Mouse (Mus musculus): ENCODE data around the gene Abca7. TPM values are rescaled to one million over a fixed set of nuclear protein-coding genes. Genes with fewer than 3 reads are reported as not detected.
A peak's percentile ranks its signal among the peaks of the same experiment; 100 is the strongest.

Abca7 gene
- polyA plus RNA-seq, 1 experiment from 2014 or later = 2.6 TPM

DNA sequence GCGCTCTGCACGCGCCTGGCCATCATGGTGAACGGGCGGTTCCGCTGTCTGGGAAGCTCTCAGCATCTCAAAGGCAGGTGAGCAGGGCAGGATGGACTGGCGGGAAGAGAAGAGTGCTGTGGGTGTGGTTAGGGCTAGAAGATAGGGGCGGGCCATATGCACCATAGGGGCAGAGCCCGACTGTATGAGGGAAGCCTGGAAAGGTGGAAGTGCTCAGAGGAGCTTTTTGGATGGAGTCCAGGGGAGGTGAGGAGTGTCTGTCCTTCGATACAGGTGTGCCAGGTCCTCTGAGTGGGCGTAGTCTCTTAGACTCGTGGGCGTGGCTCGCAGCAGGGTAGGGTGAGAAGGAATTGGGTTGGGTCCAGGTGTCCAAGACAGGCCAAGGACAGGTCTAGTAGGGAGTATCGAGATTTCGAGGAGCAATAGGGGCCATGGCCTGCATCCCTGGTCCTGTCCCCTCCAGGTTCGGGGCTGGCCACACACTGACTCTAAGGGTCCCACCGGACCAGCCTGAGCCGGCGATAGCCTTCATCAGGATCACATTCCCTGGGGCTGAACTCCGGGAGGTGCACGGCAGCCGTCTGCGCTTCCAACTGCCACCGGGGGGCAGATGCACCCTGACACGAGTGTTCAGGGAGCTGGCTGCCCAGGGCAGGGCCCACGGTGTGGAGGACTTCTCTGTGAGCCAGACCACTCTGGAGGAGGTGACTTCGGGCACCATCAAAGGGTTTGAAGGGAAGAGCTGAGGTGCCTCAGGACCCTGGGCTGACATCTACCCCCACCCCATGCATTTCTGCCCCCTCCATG lies 18.4 kb downstream of the Abca7 start:
- TF ChIP-seq EP300 (optimal IDR thresholded peaks at IDR 0.05) = no peak
- peak; percentile 52 for TF ChIP-seq CTCF (IDR thresholded peaks at IDR 0.05; ENCODE audit: low read depth)
- Histone ChIP-seq H3K9ac (ENCODE audit: low read length) (no peak overlapping the region), H3K36me3 (ENCODE audit: control insufficient read depth, insufficient read depth, low read length) (peaks cover 13% of the 10 kb centered on the region; the same call in 1 of the 2 replicates), H3K4me1 (replicated peaks; ENCODE audit: control insufficient read depth, insufficient read depth) (0 out of 2 replicates have a peak, but pooled peaks cover 3% of the 10 kb centered on the region), H3K27me3 (ENCODE audit: control insufficient read depth, insufficient read depth, low read length) (no peaks in the 10 kb centered on the region), H3K4me2 (replicated peaks; ENCODE audit: low read depth) (no peak overlapping the region), H3K4me3 (ENCODE audit: low read depth, low read length) (no peak overlapping the region), H3K9me3 (ENCODE audit: control insufficient read depth, low read length) (0 out of 2 replicates have a peak, but pooled peaks cover 3% of the 10 kb centered on the region), H3K27ac (replicated peaks) (no peak overlapping the region)
- ATAC-seq (ENCODE audit: low FRiP score, low TSS enrichment) (peak; percentile 24), DNase-seq (ENCODE audit: low spot score) (peak; percentile 53)
- 31% methylated on average over 28 of the region's 28 CpGs for WGBS

DNA sequence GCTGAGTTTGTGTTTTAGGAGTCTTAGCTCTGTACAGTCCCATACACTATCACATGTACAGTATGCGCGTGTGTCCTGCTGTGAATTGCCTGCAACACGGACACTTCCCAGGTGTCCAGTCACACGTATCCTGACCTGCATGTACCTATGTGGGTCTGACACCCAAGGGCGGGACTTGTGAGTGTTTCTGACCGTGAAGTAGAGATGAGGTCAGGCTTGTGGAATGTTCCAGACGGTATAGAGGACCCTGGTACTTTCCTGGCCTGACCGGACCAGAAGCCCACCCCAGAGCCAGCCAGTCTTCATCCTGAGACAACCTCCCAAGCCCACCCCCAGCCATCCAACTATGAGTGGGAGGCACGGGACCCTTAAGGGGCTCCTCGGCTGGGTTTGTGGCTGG lies 19.3 kb downstream of the Abca7 start:
- H3K27me3 ChIP-seq (ENCODE audit: control insufficient read depth, insufficient read depth, low read length) = no peaks in the 10 kb centered on the region
- 77% methylated on average over 10 of the region's 10 CpGs for WGBS
- no peak for DNase-seq (ENCODE audit: low spot score)

DNA sequence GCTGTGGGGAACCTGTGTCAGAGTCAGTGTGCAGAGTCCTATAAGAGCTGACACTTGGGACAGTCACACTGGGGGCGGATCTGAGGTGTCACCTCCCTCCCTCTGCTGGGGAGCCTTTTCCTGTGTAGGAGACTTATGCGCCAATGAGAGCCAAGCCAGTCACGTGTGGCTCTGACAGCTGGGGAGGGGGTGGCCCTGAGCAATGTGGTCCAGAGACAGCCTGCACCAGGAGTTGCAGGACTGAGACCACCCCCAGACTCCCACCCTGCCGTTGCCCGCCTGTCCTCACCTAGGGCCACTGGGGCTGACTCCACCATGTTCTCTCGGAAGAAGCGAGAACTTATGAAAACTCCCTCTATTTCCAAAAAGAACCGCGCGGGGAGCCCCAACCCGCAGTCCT lies 20.2 kb downstream of the Abca7 start, which contains the start of gene Arhgap45:
TSS of gene Arhgap45 (plus strand) at position 143 of the 400 bp plus-strand sequence.
- TF ChIP-seq CTCF (IDR thresholded peaks at IDR 0.05; ENCODE audit: low read depth) = no peak
- TF ChIP-seq EP300 (optimal IDR thresholded peaks at IDR 0.05) = no peak
- Histone ChIP-seq H3K4me2 (replicated peaks; ENCODE audit: low read depth) (no peak within 1 kb of the TSS), H3K4me1 (replicated peaks; ENCODE audit: control insufficient read depth, insufficient read depth) (0 out of 2 replicates have a peak, but pooled peaks cover 3% of the 10 kb centered on the region), H3K9ac (ENCODE audit: low read length) (no peak within 1 kb of the TSS), H3K27me3 (ENCODE audit: control insufficient read depth, insufficient read depth, low read length) (no peaks in the 10 kb centered on the region), H3K9me3 (ENCODE audit: control insufficient read depth, low read length) (no peaks in the 10 kb centered on the region), H3K4me3 (ENCODE audit: low read depth, low read length) (0 out of 2 replicates have a peak within 1 kb of the TSS, but pooled peaks have one; percentile 2), H3K36me3 (ENCODE audit: control insufficient read depth, insufficient read depth, low read length) (0 out of 2 replicates have a peak, but pooled peaks cover 1% of the 10 kb centered on the region), H3K27ac (replicated peaks) (peak within 1 kb of the TSS; percentile 45; the same call in 1 of the 2 replicates)
- 70% methylated on average over 11 of the region's 11 CpGs for WGBS
- DNase-seq (ENCODE audit: low spot score) (no peak), ATAC-seq (ENCODE audit: low FRiP score, low TSS enrichment) (no peak)

More for the DNA sequence above, 19.3 kb downstream of the Abca7 start:
- Histone ChIP-seq H3K27ac (replicated peaks) (no peak overlapping the region), H3K4me1 (replicated peaks; ENCODE audit: control insufficient read depth, insufficient read depth) (0 out of 2 replicates have a peak, but pooled peaks cover 3% of the 10 kb centered on the region), H3K36me3 (ENCODE audit: control insufficient read depth, insufficient read depth, low read length) (peaks cover 8% of the 10 kb centered on the region; the same call in 1 of the 2 replicates), H3K4me3 (ENCODE audit: low read depth, low read length) (no peak overlapping the region), H3K9ac (ENCODE audit: low read length) (no peak overlapping the region), H3K9me3 (ENCODE audit: control insufficient read depth, low read length) (0 out of 2 replicates have a peak, but pooled peaks cover 3% of the 10 kb centered on the region), H3K4me2 (replicated peaks; ENCODE audit: low read depth) (no peak overlapping the region)
- TF ChIP-seq EP300 (optimal IDR thresholded peaks at IDR 0.05) (no peak), CTCF (IDR thresholded peaks at IDR 0.05; ENCODE audit: low read depth) (no peak)
- ATAC-seq (ENCODE audit: low FRiP score, low TSS enrichment) = no peak

GRCm38 (mm10) chr10:80016931-80017330 lies 20.6 kb downstream of the Abca7 start:
- TF ChIP-seq EP300 (optimal IDR thresholded peaks at IDR 0.05) = no peak
- TF ChIP-seq CTCF (IDR thresholded peaks at IDR 0.05; ENCODE audit: low read depth) = no peak
- WGBS = 91% methylated on average over 10 of the region's 10 CpGs
- Histone ChIP-seq H3K4me1 (replicated peaks; ENCODE audit: control insufficient read depth, insufficient read depth) (0 out of 2 replicates have a peak, but pooled peaks cover 3% of the 10 kb centered on the region), H3K27me3 (ENCODE audit: control insufficient read depth, insufficient read depth, low read length) (no peaks in the 10 kb centered on the region), H3K9ac (ENCODE audit: low read length) (no peak overlapping the region), H3K36me3 (ENCODE audit: control insufficient read depth, insufficient read depth, low read length) (no peaks in the 10 kb centered on the region), H3K4me3 (ENCODE audit: low read depth, low read length) (0 out of 2 replicates have a peak overlapping the region, but pooled peaks have one; percentile 2), H3K9me3 (ENCODE audit: control insufficient read depth, low read length) (no peaks in the 10 kb centered on the region), H3K27ac (replicated peaks) (peak overlapping the region; percentile 45; the same call in 1 of the 2 replicates), H3K4me2 (replicated peaks; ENCODE audit: low read depth) (no peak overlapping the region)
- ATAC-seq (ENCODE audit: low FRiP score, low TSS enrichment) (no peak), DNase-seq (ENCODE audit: low spot score) (no peak)

DNA sequence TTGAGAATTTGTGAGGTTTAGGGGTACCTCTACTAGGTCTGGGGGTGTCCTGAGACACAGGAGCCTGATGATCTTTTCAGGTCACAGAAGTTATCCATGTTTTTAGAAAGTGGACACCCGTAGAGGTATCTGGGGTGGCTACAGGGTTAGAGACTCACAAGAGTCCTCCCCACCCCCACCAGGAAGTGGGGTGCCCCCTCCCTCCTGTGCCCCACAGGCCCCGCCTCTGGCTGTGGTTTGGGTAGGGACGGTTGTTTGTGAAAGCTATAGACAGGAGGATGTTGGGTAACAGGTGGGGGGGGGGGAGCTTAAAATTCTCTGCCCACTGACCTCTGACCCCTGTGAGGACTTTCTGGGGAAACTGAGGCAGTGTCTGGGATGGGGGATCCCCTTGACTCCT lies 21.1 kb downstream of the Abca7 start:
- H3K4me2 ChIP-seq (replicated peaks; ENCODE audit: low read depth) = no peak overlapping the region
- DNase-seq (ENCODE audit: low spot score) (no peak), ATAC-seq (ENCODE audit: low FRiP score, low TSS enrichment) (no peak)
- WGBS = 67% methylated on average over 3 of the region's 3 CpGs
- no peaks in the 10 kb centered on the region for H3K27me3 ChIP-seq (ENCODE audit: control insufficient read depth, insufficient read depth, low read length)
- TF ChIP-seq CTCF (IDR thresholded peaks at IDR 0.05; ENCODE audit: low read depth) = no peak
- 0 out of 2 replicates have a peak, but pooled peaks cover 3% of the 10 kb centered on the region for H3K4me1 ChIP-seq (replicated peaks; ENCODE audit: control insufficient read depth, insufficient read depth)
- H3K36me3 ChIP-seq (ENCODE audit: control insufficient read depth, insufficient read depth, low read length) = no peaks in the 10 kb centered on the region
- H3K27ac ChIP-seq (replicated peaks) = no peak overlapping the region
- H3K9me3 ChIP-seq (ENCODE audit: control insufficient read depth, low read length) = no peaks in the 10 kb centered on the region
- H3K4me3 ChIP-seq (ENCODE audit: low read depth, low read length) = no peak overlapping the region
- no peak overlapping the region for H3K9ac ChIP-seq (ENCODE audit: low read length)
